Mouse (Mus musculus) CH12.LX (cell line): ENCODE results near the gene Olfr642. TPM values are rescaled to one million over a fixed set of nuclear protein-coding genes. Genes with fewer than 3 reads are reported as not detected.

Experiments
- DNase-seq: peaks from one replicate; pipeline ENCODE4 v3.0.0-alpha.2; 2013; ENCODE audit errors: extremely low read depth
- H3K27ac ChIP-seq: 2 replicates; pipeline ENCODE4 v1.5.1; 2012; ENCODE audit warnings: low read depth, mild to moderate bottlenecking, control low read depth, moderate library complexity; ENCODE audit not compliant: insufficient read depth
- H3K27me3 ChIP-seq: replicated peaks from 2 replicates; pipeline ENCODE3; 2012; ENCODE audit warnings: inconsistent platforms
- H3K36me3 ChIP-seq, 2 experiments: replicated peaks in 1 of 2; 2 replicates each; pipeline versions ENCODE3 to v1.6.1; 2012; ENCODE audit warnings: inconsistent platforms in 1 of 2, low read length in 1 of 2, mild to moderate bottlenecking in 1 of 2, mixed read lengths in 1 of 2, moderate library complexity in 1 of 2; ENCODE audit not compliant: control insufficient read depth in 1 of 2, insufficient read depth in 1 of 2
- H3K4me1 ChIP-seq, 2 experiments: 2 replicates each; pipeline ENCODE4 v1.6.1; 2012; ENCODE audit warnings: inconsistent platforms in 1 of 2, moderate library complexity in 1 of 2; ENCODE audit not compliant: insufficient read depth in 2 of 2, control insufficient read depth in 1 of 2
- H3K4me2 ChIP-seq: 2 replicates; pipeline ENCODE4 v1.6.1; 2012; ENCODE audit warnings: low read depth, mild to moderate bottlenecking, control low read depth; ENCODE audit not compliant: poor library complexity, insufficient read depth, severe bottlenecking
- H3K4me3 ChIP-seq, 3 experiments: fragments of 150-350 bp in 1 of 3; sonication (generic) in 1 of 3; replicated peaks in 1 of 3; 2 replicates each; pipeline versions ENCODE3 to v1.5.1; 2011 to 2012; ENCODE audit warnings: low read depth in 2 of 3, low read length in 2 of 3, mild to moderate bottlenecking in 2 of 3, moderate library complexity in 2 of 3, control low read depth in 1 of 3, improper control_type of control experiment in 1 of 3, inconsistent platforms in 1 of 3, mixed read lengths in 1 of 3; ENCODE audit not compliant: poor library complexity in 1 of 3
- H3K79me2 ChIP-seq: replicated peaks from 2 replicates; pipeline ENCODE4 v1.6.1; 2012; ENCODE audit warnings: mild to moderate bottlenecking, moderate library complexity; ENCODE audit not compliant: control insufficient read depth, poor library complexity, insufficient read depth, severe bottlenecking; ENCODE audit errors: extremely low read depth
- H3K9ac ChIP-seq: 2 replicates; pipeline ENCODE4 v1.6.1; 2012; ENCODE audit warnings: low read depth, mild to moderate bottlenecking, control low read depth, moderate library complexity; ENCODE audit not compliant: insufficient read depth
- H3K9me3 ChIP-seq: replicated peaks from 2 replicates; pipeline ENCODE3; 2012; ENCODE audit warnings: low read length, inconsistent platforms, mixed read lengths
- BHLHE40 ChIP-seq: IDR thresholded peaks from 2 replicates; pipeline ENCODE4 v1.6.1; 2011; ENCODE audit warnings: mild to moderate bottlenecking, low read depth, low read length, improper control_type of control experiment
- CHD1 ChIP-seq: IDR thresholded peaks from 2 replicates; pipeline ENCODE4 v1.6.1; 2012; ENCODE audit warnings: low read depth, low read length, improper control_type of control experiment, inconsistent platforms
- ELF1 ChIP-seq: IDR thresholded peaks from 2 replicates; pipeline ENCODE4 v1.6.1; 2014; ENCODE audit warnings: low read depth, mild to moderate bottlenecking, inconsistent platforms, low read length, improper control_type of control experiment
- EP300 ChIP-seq: IDR thresholded peaks from 2 replicates; pipeline ENCODE4 v1.6.1; 2011; ENCODE audit warnings: low read length, improper control_type of control experiment
- GABPA ChIP-seq: IDR thresholded peaks from 2 replicates; pipeline ENCODE4 v1.6.1; 2012; ENCODE audit warnings: low read depth, low read length, improper control_type of control experiment, inconsistent platforms; ENCODE audit not compliant: insufficient replicate concordance
- HCFC1 ChIP-seq: IDR thresholded peaks from 2 replicates; pipeline ENCODE4 v1.6.1; 2012; ENCODE audit warnings: low read depth, mild to moderate bottlenecking, inconsistent platforms, low read length, improper control_type of control experiment
- JUND ChIP-seq: conservative IDR thresholded peaks from 2 replicates; pipeline ENCODE4 v1.6.1; 2011; ENCODE audit warnings: low read depth, low read length, improper control_type of control experiment
- KAT2A ChIP-seq: IDR thresholded peaks from 2 replicates; pipeline ENCODE4 v1.6.1; 2012; ENCODE audit warnings: low read length, improper control_type of control experiment, inconsistent platforms; ENCODE audit not compliant: insufficient replicate concordance
- MAFK ChIP-seq: IDR thresholded peaks from 2 replicates; pipeline ENCODE4 v1.6.1; 2011; ENCODE audit warnings: low read length, improper control_type of control experiment; ENCODE audit not compliant: insufficient replicate concordance
- MAZ ChIP-seq: IDR thresholded peaks from 2 replicates; pipeline ENCODE4 v1.6.1; 2012; ENCODE audit warnings: low read depth, mild to moderate bottlenecking, inconsistent platforms, low read length, improper control_type of control experiment, moderate library complexity
- MXI1 ChIP-seq: IDR thresholded peaks from 2 replicates; pipeline ENCODE4 v1.6.1; 2011; ENCODE audit warnings: mild to moderate bottlenecking, low read depth, low read length, improper control_type of control experiment
- MYC ChIP-seq: IDR thresholded peaks from 2 replicates; pipeline ENCODE4 v1.6.1; 2011; ENCODE audit warnings: low read depth, mild to moderate bottlenecking, improper control_type of control experiment, low read length
- NELFE ChIP-seq: IDR thresholded peaks from 2 replicates; pipeline ENCODE4 v1.6.1; 2011; ENCODE audit warnings: low read depth, low read length, improper control_type of control experiment
- PAX5 ChIP-seq: IDR thresholded peaks from 2 replicates; pipeline ENCODE4 v1.6.1; 2012; ENCODE audit warnings: low read length, inconsistent platforms, mixed read lengths
- POLR2AphosphoS2 ChIP-seq: IDR thresholded peaks from 2 replicates; pipeline ENCODE4 v1.6.1; 2011; ENCODE audit warnings: low read depth, low read length, improper control_type of control experiment
- RAD21 ChIP-seq: IDR thresholded peaks from 2 replicates; pipeline ENCODE4 v1.6.1; 2011; ENCODE audit warnings: low read depth, mild to moderate bottlenecking, low read length, improper control_type of control experiment, moderate library complexity
- RCOR1 ChIP-seq: conservative IDR thresholded peaks from 2 replicates; pipeline ENCODE4 v1.6.1; 2012; ENCODE audit warnings: low read depth, mild to moderate bottlenecking, inconsistent platforms, low read length, improper control_type of control experiment
- SIN3A ChIP-seq: IDR thresholded peaks from 2 replicates; pipeline ENCODE4 v1.6.1; 2012; ENCODE audit warnings: low read length, improper control_type of control experiment, inconsistent platforms
- SMC3 ChIP-seq: IDR thresholded peaks from 2 replicates; pipeline ENCODE4 v1.6.1; 2011; ENCODE audit warnings: low read depth, low read length, improper control_type of control experiment
- USF1 ChIP-seq: IDR thresholded peaks from 2 replicates; pipeline ENCODE4 v1.6.1; 2014; ENCODE audit warnings: low read depth, mild to moderate bottlenecking, inconsistent platforms, low read length, improper control_type of control experiment
- USF2 ChIP-seq: conservative IDR thresholded peaks from 2 replicates; pipeline ENCODE4 v1.6.1; 2011; ENCODE audit warnings: low read depth, low read length, improper control_type of control experiment
- ZC3H11A ChIP-seq: IDR thresholded peaks from 2 replicates; pipeline ENCODE4 v1.6.1; 2012; ENCODE audit warnings: low read depth, mild to moderate bottlenecking, inconsistent platforms, low read length, improper control_type of control experiment
- ZMIZ1 ChIP-seq: IDR thresholded peaks from 2 replicates; pipeline ENCODE4 v1.6.1; 2012; ENCODE audit warnings: low read depth, mild to moderate bottlenecking, inconsistent platforms, low read length, improper control_type of control experiment
- dilution Hi-C: fragments of 300-500 bp; cut with MboI; formaldehyde crosslinking; loops from 2 replicates; pipeline ENCODE4 v1.14.3; 2020; ENCODE audit warnings: low sequenced_read_pairs; ENCODE audit not compliant: extremely low pct_unique_long_range_greater_than_20kb, extremely low pct_ligation_motif_present
- in situ Hi-C: fragments of 300-500 bp; cut with MboI; formaldehyde crosslinking; loops from 3 replicates; pipeline ENCODE4 v1.14.3; 2019; ENCODE audit warnings: low sequenced_read_pairs, low pct_ligation_motif_present, low pct_unique_long_range_greater_than_20kb, mixed read lengths
- polyA plus RNA-seq: library from polyadenylated mRNA; unstranded; fragments of >175 nt; gene quantifications from 2 replicates; pipeline ENCODE4 v1.2.1, GENCODE M21; 2012; ENCODE audit warnings: low read depth; ENCODE audit not compliant: insufficient read length
- total RNA-seq, 2 experiments: library from RNA; depleted of rRNA; stranded (reverse); fragments of 300-350 nt in 1 of 2; fragments of >200 nt in 1 of 2; gene quantifications; 2 replicates each; pipeline ENCODE4 v1.2.3; 2012 to 2014

Gene Olfr642
- total and polyA plus RNA-seq, 3 experiments = not detected

- in situ Hi-C loops (no loop called here), dilution Hi-C loops (no loop called here)
- Histone ChIP-seq H3K36me3 (no peaks in the 10 kb centered on the region), H3K9ac (no peak within 1 kb of the TSS), H3K4me3 (no peak within 1 kb of the TSS), H3K79me2 (no peaks in the 10 kb centered on the region), H3K27ac (no peak within 1 kb of the TSS), H3K9me3 (no peaks in the 10 kb centered on the region), H3K4me2 (no peak within 1 kb of the TSS), H3K27me3 (no peaks in the 10 kb centered on the region), H3K4me1 (no peaks in the 10 kb centered on the region)
- TF ChIP-seq BHLHE40 = no peak
- no peak for TF ChIP-seq MXI1
- TF ChIP-seq KAT2A = no peak
- no peak for TF ChIP-seq CHD1
- TF ChIP-seq SIN3A = no peak
- no peak for DNase-seq
These were observed 17.3 kb downstream of the Olfr642 start, which contains the start of gene Olfr641 for GRCm38 (mm10) chr7:104035145-104035544. TSS of gene Olfr641 (plus strand) at chr7:104035445.

GRCm38 (mm10) chr7:104026978-104027377, 25.5 kb downstream of the Olfr642 start:
- dilution Hi-C loops = no loop called here
- Histone ChIP-seq H3K9me3 (no peaks in the 10 kb centered on the region), H3K27ac (no peak overlapping the region), H3K36me3 (no peaks in the 10 kb centered on the region), H3K27me3 (peaks cover 1% of the 10 kb centered on the region), H3K79me2 (no peaks in the 10 kb centered on the region), H3K9ac (no peak overlapping the region), H3K4me3 (no peak overlapping the region), H3K4me1 (no peaks in the 10 kb centered on the region), H3K4me2 (no peak overlapping the region)
- no peak for DNase-seq
- no peak for TF ChIP-seq ELF1
- TF ChIP-seq ZMIZ1 = no peak
- TF ChIP-seq KAT2A = no peak
- TF ChIP-seq MAZ = no peak
- TF ChIP-seq NELFE = no peak
- no peak for TF ChIP-seq MAFK
- no peak for TF ChIP-seq PAX5
- in situ Hi-C loops = no loop called here

GRCm38 (mm10) chr7:104025473-104025872, 27.0 kb downstream of the Olfr642 start, which contains the start of gene Olfr640:
TSS of gene Olfr640 (minus strand) at chr7:104025573.
- no peak within 1 kb of the TSS for H3K4me3 ChIP-seq
- in situ Hi-C loops = no loop called here
- dilution Hi-C loops = no loop called here
- DNase-seq = no peak
- no peaks in the 10 kb centered on the region for H3K4me1 ChIP-seq
- no peak within 1 kb of the TSS for H3K27ac ChIP-seq
- no peak within 1 kb of the TSS for H3K9ac ChIP-seq
- H3K9me3 ChIP-seq = no peaks in the 10 kb centered on the region
- TF ChIP-seq ZC3H11A = no peak
- TF ChIP-seq RCOR1 = no peak
- no peak for TF ChIP-seq MAFK
- no peak for TF ChIP-seq POLR2AphosphoS2
- TF ChIP-seq KAT2A = no peak
- TF ChIP-seq MAZ = no peak
- no peak for TF ChIP-seq ZMIZ1
- no peak for TF ChIP-seq USF2
- no peak for TF ChIP-seq RAD21
- no peak for TF ChIP-seq HCFC1
- TF ChIP-seq JUND = no peak
- no peak for TF ChIP-seq MYC
- no peak for TF ChIP-seq SMC3
- no peak for TF ChIP-seq EP300
- TF ChIP-seq NELFE = no peak
- TF ChIP-seq GABPA = no peak
- TF ChIP-seq USF1 = no peak
- no peaks in the 10 kb centered on the region for H3K79me2 ChIP-seq
- H3K36me3 ChIP-seq = no peaks in the 10 kb centered on the region
- H3K4me2 ChIP-seq = no peak within 1 kb of the TSS
- peaks cover 1% of the 10 kb centered on the region for H3K27me3 ChIP-seq
